Mouse (Mus musculus) brain, embryonic 14.5 days (tissue): ENCODE measurements around the gene Cpxm1.

Experiments
- CTCF ChIP-seq: fragments of 200-500 bp; IDR thresholded peaks from 2 replicates; pipeline ENCODE4 v1.5.1; 2012; ENCODE audit warnings: inconsistent platforms, mild to moderate bottlenecking, moderate library complexity, borderline replicate concordance; ENCODE audit not compliant: insufficient read depth, insufficient read length; ENCODE audit errors: extremely low read depth
- POLR2A ChIP-seq: fragments of 200-500 bp; IDR thresholded peaks from 2 replicates; pipeline ENCODE4 v1.6.1; 2012; ENCODE audit warnings: mild to moderate bottlenecking, inconsistent platforms, borderline replicate concordance; ENCODE audit not compliant: poor library complexity, insufficient read depth, insufficient read length, severe bottlenecking; ENCODE audit errors: extremely low read depth

- TF ChIP-seq CTCF: peak; percentile 33; the same call in 1 of the 2 replicates
- no peak for TF ChIP-seq POLR2A
Measured at GRCm38 (mm10) chr2:130408194-130408593, 10.8 kb upstream of the Cpxm1 start.
